ENCODE assay signal across 12 mouse cellular contexts in the genomic region with DNA sequence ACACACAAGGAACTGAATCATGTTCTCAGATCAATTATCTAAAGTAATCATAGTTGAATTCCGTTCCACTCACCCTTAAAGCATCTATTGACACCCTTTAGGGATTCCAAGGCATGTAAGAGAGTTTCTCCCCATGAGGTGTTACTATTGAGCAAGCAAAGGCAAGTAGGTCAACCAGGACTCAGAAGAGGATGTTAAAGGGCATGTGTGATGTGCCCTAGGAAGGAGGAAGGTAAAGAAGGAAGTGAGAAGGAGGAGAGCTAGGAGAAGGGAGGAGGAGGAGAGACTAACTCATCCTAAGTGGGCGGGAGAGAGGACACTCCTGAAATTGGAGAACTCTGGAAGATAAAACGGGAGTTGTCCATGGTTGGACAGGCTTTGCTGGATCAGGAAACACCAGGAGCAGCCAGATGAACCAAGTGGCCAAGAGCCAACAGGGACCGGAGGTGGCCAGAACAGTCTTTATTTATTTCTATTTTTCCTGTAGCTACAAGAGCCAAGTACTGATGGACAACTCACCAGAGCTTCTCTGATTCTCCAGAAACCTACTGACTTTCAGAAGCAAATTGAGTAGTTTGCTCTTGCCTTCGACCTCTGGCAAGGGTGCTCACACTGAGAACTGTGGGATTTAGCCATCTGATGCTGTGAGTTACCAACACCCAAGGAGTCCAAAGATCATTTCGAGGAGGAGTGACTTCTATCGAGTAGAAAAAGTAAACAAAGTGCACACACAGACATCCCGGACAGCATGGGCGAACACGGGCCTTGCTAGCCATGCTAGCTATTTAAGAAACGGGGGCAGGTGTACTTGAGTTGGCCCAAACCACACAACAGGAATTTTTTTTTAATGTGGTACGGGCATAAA. TPM values are rescaled to one million over a fixed set of nuclear protein-coding genes. Genes with fewer than 3 reads are reported as not detected.
DNase-seq lines count a peak whose midpoint lies in the region; ATAC-seq and TF ChIP-seq lines count a peak whose summit lies in the region.
"Had no signal": no experiment of that assay in that cellular context is flagged by ENCODE, and none has a peak within 500 bp of the region (broad histone marks: within the 10 kb centered on the region; RNA-seq: fewer than 3 reads in every experiment).

No protein-coding gene starts in this region.

- no peak for TF ChIP-seq CTCF in kidney, postnatal 0 days (IDR thresholded peaks at IDR 0.05; ENCODE audit: low read depth)

- no peak overlapping the region for H3K27ac ChIP-seq in heart, embryonic 10.5 days
- H3K27ac ChIP-seq in kidney, postnatal 0 days: no peak overlapping the region
- no peak overlapping the region for H3K27ac ChIP-seq in forebrain, embryonic 12.5 days
- H3K27ac ChIP-seq: embryonic facial prominence, embryonic 10.5 days; hindbrain, embryonic 10.5 days; liver, embryonic 13.5 days had no signal

- no peaks in the 10 kb centered on the region for H3K4me1 ChIP-seq in heart, embryonic 10.5 days
- no peaks in the 10 kb centered on the region for H3K4me1 ChIP-seq in kidney, postnatal 0 days (replicated peaks; ENCODE audit: insufficient read depth, low read length)
- no peaks in the 10 kb centered on the region for H3K4me1 ChIP-seq in forebrain, embryonic 12.5 days
- H3K4me1 ChIP-seq: embryonic facial prominence, embryonic 10.5 days; hindbrain, embryonic 10.5 days; liver, embryonic 13.5 days had no signal

- H3K4me2 ChIP-seq in kidney, postnatal 0 days (ENCODE audit: low read length): no peak overlapping the region
- H3K4me2 ChIP-seq in forebrain, embryonic 12.5 days: no peak overlapping the region
- H3K4me2 ChIP-seq: liver, embryonic 13.5 days had no signal

- no peaks in the 10 kb centered on the region for H3K36me3 ChIP-seq in heart, embryonic 10.5 days
- no peaks in the 10 kb centered on the region for H3K36me3 ChIP-seq in kidney, postnatal 0 days (ENCODE audit: insufficient read depth, low read length)
- H3K36me3 ChIP-seq in forebrain, embryonic 12.5 days (replicated peaks): no peaks in the 10 kb centered on the region
- H3K36me3 ChIP-seq: embryonic facial prominence, embryonic 10.5 days; hindbrain, embryonic 10.5 days; liver, embryonic 13.5 days had no signal

- H3K4me3 ChIP-seq in heart, embryonic 10.5 days: no peak overlapping the region
- no peak overlapping the region for H3K4me3 ChIP-seq in kidney, postnatal 0 days (replicated peaks; ENCODE audit: low read depth, low read length)
- H3K4me3 ChIP-seq in forebrain, embryonic 12.5 days (replicated peaks): no peak overlapping the region
- H3K4me3 ChIP-seq: embryonic facial prominence, embryonic 10.5 days; hindbrain, embryonic 10.5 days; liver, embryonic 13.5 days had no signal

- H3K9ac ChIP-seq in kidney, postnatal 0 days (ENCODE audit: low read depth, low read length): no peak overlapping the region
- no peak overlapping the region for H3K9ac ChIP-seq in forebrain, embryonic 12.5 days
- H3K9ac ChIP-seq: liver, embryonic 13.5 days had no signal

- DNase-seq in heart, adult 9 months (ENCODE audit: low spot score in 2 of 2): peak; percentile 21 to 26
- DNase-seq in heart, embryonic 10.5 days (ENCODE audit: low spot score): no peak
- peak; percentile 16 for DNase-seq in gastrocnemius, postnatal 10 days
- DNase-seq in kidney, postnatal 0 days (ENCODE audit: low spot score): peak; percentile 56
- peak; percentile 26 to 33 for DNase-seq in lung, postnatal 4 days
- no peak for DNase-seq in spleen, postnatal 10 days (ENCODE audit: low spot score in 2 of 2)
- DNase-seq: liver, embryonic 13.5 days had no signal

- no peaks in the 10 kb centered on the region for H3K27me3 ChIP-seq in heart, embryonic 10.5 days (ENCODE audit: insufficient read depth, poor library complexity, severe bottlenecking)
- H3K27me3 ChIP-seq in kidney, postnatal 0 days (ENCODE audit: insufficient read depth, low read length): no peaks in the 10 kb centered on the region
- no peaks in the 10 kb centered on the region for H3K27me3 ChIP-seq in forebrain, embryonic 12.5 days
- H3K27me3 ChIP-seq: liver, embryonic 13.5 days had no signal

- WGBS in heart, embryonic 10.5 days: 74% methylated on average over 12 of the region's 12 CpGs
- 59% methylated on average over 12 of the region's 12 CpGs for WGBS in kidney, postnatal 0 days
- 86% methylated on average over 12 of the region's 12 CpGs for WGBS in forebrain, embryonic 12.5 days

- H3K9me3 ChIP-seq in heart, embryonic 10.5 days: no peaks in the 10 kb centered on the region
- H3K9me3 ChIP-seq in kidney, postnatal 0 days (replicated peaks; ENCODE audit: low read length): no peaks in the 10 kb centered on the region
- H3K9me3 ChIP-seq in forebrain, embryonic 12.5 days: no peaks in the 10 kb centered on the region
- H3K9me3 ChIP-seq: embryonic facial prominence, embryonic 10.5 days; hindbrain, embryonic 10.5 days; liver, embryonic 13.5 days had no signal

- no peak for ATAC-seq in kidney, postnatal 0 days (replicated peaks; ENCODE audit: low FRiP score, low read depth)
- no peak for ATAC-seq in forebrain, embryonic 12.5 days (ENCODE audit: low FRiP score)
- no peak for ATAC-seq in frontal cortex, adult (ENCODE audit: low TSS enrichment)
- ATAC-seq: forebrain, embryonic 14.5 days had no signal

RNA-seq across cellular contexts. Expression of a gene that starts 13.8 kb away (rescaled TPM):
- 7.3 and 9.2 TPM in 2 replicates for polyA plus RNA-seq in heart, embryonic 10.5 days (2016; fragmentation: Nextera tagmentation; extraction: Ambion mirVana)
- total RNA-seq in gastrocnemius, postnatal 10 days (2021): 10 to 100 TPM; 28.4 to 31.3 TPM
- 15.4 and 15.7 TPM in 2 replicates for polyA plus RNA-seq in kidney, postnatal 0 days (2015; fragmentation: Nextera tagmentation; extraction: Ambion mirVana)
- polyA plus RNA-seq in forebrain, embryonic 12.5 days (2016; fragmentation: Nextera tagmentation; extraction: Ambion mirVana): 30.9 and 34.1 TPM in 2 replicates

Comparison
In these comparisons a context has a peak if more than half of its experiments do, and no peak if none do; other contexts are left out.
1. DNase-seq: peak in heart, adult 9 months (2 of 2), gastrocnemius, postnatal 10 days (single experiment), kidney, postnatal 0 days (single experiment) and lung, postnatal 4 days (2 of 2); none in heart, embryonic 10.5 days (single experiment) and spleen, postnatal 10 days (0 of 2).